In genomic region chr7:98752680-98753079, GRCm38 (mm10) we compare ENCODE assay signal across 10 mouse cellular contexts. TPM values are rescaled to one million over a fixed set of nuclear protein-coding genes. Genes with fewer than 3 reads are reported as not detected.
A peak's percentile ranks its signal among the peaks of the same experiment; 100 is the strongest.
DNase-seq lines count a peak whose midpoint lies in the region; ATAC-seq lines count a peak whose summit lies in the region.
"Had no signal": no experiment of that assay in that cellular context is flagged by ENCODE, and none has a peak within 500 bp of the region (broad histone marks: within the 10 kb centered on the region; RNA-seq: fewer than 3 reads in every experiment).

No protein-coding gene starts in this region.

- no peaks in the 10 kb centered on the region for H3K36me3 ChIP-seq in heart, embryonic 11.5 days (ENCODE audit: control insufficient read depth, insufficient read depth, low read length)
- H3K36me3 ChIP-seq in midbrain, embryonic 10.5 days = no peaks in the 10 kb centered on the region
- H3K36me3 ChIP-seq: heart, embryonic 13.5 days; midbrain, embryonic 13.5 days had no signal

- ATAC-seq in heart, embryonic 11.5 days (replicated peaks; ENCODE audit: insufficient number of reproducible peaks, low FRiP score, low TSS enrichment) = no peak
- no peak for ATAC-seq in erythroblast, adult 5-6 weeks (replicated peaks; ENCODE audit: low FRiP score, poor library complexity, severe bottlenecking)
- ATAC-seq: midbrain, embryonic 13.5 days had no signal

- H3K4me2 ChIP-seq in heart, embryonic 11.5 days = no peak overlapping the region
- H3K4me2 ChIP-seq: heart, embryonic 13.5 days; midbrain, embryonic 13.5 days had no signal

- 67% methylated on average over 8 of the region's 8 CpGs for WGBS in heart, embryonic 11.5 days (ENCODE audit: insufficient replicate concordance)
- 90% methylated on average over 8 of the region's 8 CpGs for WGBS in midbrain, embryonic 10.5 days

- no peak overlapping the region for H3K9ac ChIP-seq in heart, embryonic 11.5 days (ENCODE audit: low read depth, low read length)
- H3K9ac ChIP-seq: heart, embryonic 13.5 days; midbrain, embryonic 13.5 days had no signal

- no peaks in the 10 kb centered on the region for H3K9me3 ChIP-seq in heart, embryonic 11.5 days (replicated peaks; ENCODE audit: control insufficient read depth, low read length)
- no peaks in the 10 kb centered on the region for H3K9me3 ChIP-seq in midbrain, embryonic 10.5 days (replicated peaks)
- H3K9me3 ChIP-seq: heart, embryonic 13.5 days; midbrain, embryonic 13.5 days had no signal

- peak; percentile 67 to 80 for DNase-seq in heart, adult 18-20 months
- DNase-seq in gastrocnemius, adult 18-20 months (ENCODE audit: low spot score) = peak; percentile 50
- peak; percentile 39 for DNase-seq in heart, adult 8-10 months (ENCODE audit: low spot score)
- DNase-seq in heart, postnatal 4 days = peak; percentile 75
- DNase-seq in midbrain, embryonic 10.5 days (ENCODE audit: low spot score) = no peak
- no peak for DNase-seq in adrenal gland, adult 18-20 months (ENCODE audit: low spot score in 2 of 2)

- H3K27me3 ChIP-seq in heart, embryonic 11.5 days (ENCODE audit: control insufficient read depth, insufficient read depth, low read length) = peaks cover 9% of the 10 kb centered on the region; the same call in 1 of the 2 replicates
- H3K27me3 ChIP-seq in midbrain, embryonic 10.5 days (ENCODE audit: low read depth, poor library complexity, severe bottlenecking) = peaks cover 16% of the 10 kb centered on the region; the same call in 1 of the 2 replicates
- H3K27me3 ChIP-seq: midbrain, embryonic 13.5 days had no signal

- no peak overlapping the region for H3K4me3 ChIP-seq in heart, embryonic 11.5 days (ENCODE audit: low read depth, low read length)
- no peak overlapping the region for H3K4me3 ChIP-seq in midbrain, embryonic 10.5 days
- H3K4me3 ChIP-seq: heart, embryonic 13.5 days; midbrain, embryonic 13.5 days had no signal

- H3K27ac ChIP-seq in heart, embryonic 11.5 days (ENCODE audit: low read depth, low read length) = no peak overlapping the region
- H3K27ac ChIP-seq in midbrain, embryonic 10.5 days (replicated peaks) = no peak overlapping the region
- H3K27ac ChIP-seq: heart, embryonic 13.5 days; midbrain, embryonic 13.5 days had no signal

- peaks cover 11% of the 10 kb centered on the region for H3K4me1 ChIP-seq in heart, embryonic 11.5 days (ENCODE audit: control insufficient read depth, insufficient read depth, low read length)
- peaks cover 19% of the 10 kb centered on the region for H3K4me1 ChIP-seq in midbrain, embryonic 10.5 days
- H3K4me1 ChIP-seq: midbrain, embryonic 13.5 days had no signal

RNA-seq across cellular contexts. Expression of gene Thap12, which starts 49.8 kb away (rescaled TPM):
- total RNA-seq in heart, adult 18-20 months (2021) = 10 to 100 TPM; 77.9 to 83.9 TPM
- polyA plus RNA-seq in heart, embryonic 11.5 days (2014; fragmentation: Nextera tagmentation; extraction: Ambion mirVana) = 40.9 and 50.5 TPM in 2 replicates
- total RNA-seq in gastrocnemius, adult 18-20 months (2021) = 100 to 1,000 TPM; 125 to 134 TPM
- 10 to 100 TPM; 70.7 to 89.1 (median 82.6) TPM for total RNA-seq in heart, adult 8-10 months (2022)
- 10 to 100 TPM; 75.0 to 79.8 TPM for total RNA-seq in heart, postnatal 4 days (2021)
- polyA plus RNA-seq in midbrain, embryonic 10.5 days (2016; fragmentation: Nextera tagmentation; extraction: Ambion mirVana) = 60.6 and 63.9 TPM in 2 replicates
- total RNA-seq in adrenal gland, adult 18-20 months (2021) = 10 to 100 TPM; 64.2 to 80.5 TPM
- 4.8 and 11.3 TPM in 2 replicates for total RNA-seq in erythroblast, adult 5-6 weeks (2015; ENCODE audit: low replicate concordance)
- 7.2 and 11.8 TPM in 2 replicates for total RNA-seq in erythroblast, adult 5-6 weeks (2017; ENCODE audit: low replicate concordance)

Comparison
In these comparisons a context has a peak if more than half of its experiments do, and no peak if none do; other contexts are left out.
1. DNase-seq: peak in heart, adult 18-20 months (2 of 2), gastrocnemius, adult 18-20 months (single experiment), heart, adult 8-10 months (single experiment) and heart, postnatal 4 days (single experiment); none in midbrain, embryonic 10.5 days (single experiment) and adrenal gland, adult 18-20 months (0 of 2).
2. RNA of gene Thap12, which starts 49.8 kb away (total RNA-seq): 125 to 134 TPM in gastrocnemius, adult 18-20 months, 70.7 to 89.1 TPM in heart, adult 8-10 months, 77.9 to 83.9 TPM in heart, adult 18-20 months, 64.2 to 80.5 TPM in adrenal gland, adult 18-20 months and 75.0 to 79.8 TPM in heart, postnatal 4 days; 4.8 to 11.8 TPM in erythroblast, adult 5-6 weeks; every median in the first group is over 4 times any median in the second.